Mouse (Mus musculus): ENCODE data around the gene Efemp1.

Efemp1 gene

GRCm38 (mm10) chr11:28934449-28934848 lies 81.4 kb downstream of the Efemp1 start:
- DNase-seq (ENCODE audit: low read depth, low spot score) = no peak

GRCm38 (mm10) chr11:28939651-28940050 lies 86.6 kb downstream of the Efemp1 start:
- DNase-seq (ENCODE audit: low read depth, low spot score) = no peak

GRCm38 (mm10) chr11:28951586-28952210 lies 98.7 kb downstream of the Efemp1 start:
- no peak for DNase-seq (ENCODE audit: low read depth, low spot score)

GRCm38 (mm10) chr11:28954673-28955304 lies 101.8 kb downstream of the Efemp1 start:
- no peak for DNase-seq (ENCODE audit: low read depth, low spot score)

- no peak for DNase-seq (ENCODE audit: low read depth, low spot score)
These were observed 102.3 kb downstream of the Efemp1 start for GRCm38 (mm10) chr11:28955305-28955701.

GRCm38 (mm10) chr11:28961381-28961780 lies 108.4 kb downstream of the Efemp1 start:
- no peak for DNase-seq (ENCODE audit: low read depth, low spot score)
